Mouse (Mus musculus) G1E-ER4 (cell line): ENCODE measurements around the gene Serinc4. TPM values are rescaled to one million over a fixed set of nuclear protein-coding genes. Genes with fewer than 3 reads are reported as not detected.

ENCODE experiments used
- GATA1 ChIP-seq: IDR thresholded peaks from one replicate; pipeline ENCODE4 v1.8.0; 2012; ENCODE audit warnings: low read length, inconsistent platforms
- polyA plus RNA-seq: library from polyadenylated mRNA; stranded (reverse); fragments of >175 nt; gene quantifications from 2 replicates; pipeline ENCODE4 v1.2.3, GENCODE M21; 2012

The Serinc4 gene
- polyA plus RNA-seq, 1 experiment = not detected

DNA sequence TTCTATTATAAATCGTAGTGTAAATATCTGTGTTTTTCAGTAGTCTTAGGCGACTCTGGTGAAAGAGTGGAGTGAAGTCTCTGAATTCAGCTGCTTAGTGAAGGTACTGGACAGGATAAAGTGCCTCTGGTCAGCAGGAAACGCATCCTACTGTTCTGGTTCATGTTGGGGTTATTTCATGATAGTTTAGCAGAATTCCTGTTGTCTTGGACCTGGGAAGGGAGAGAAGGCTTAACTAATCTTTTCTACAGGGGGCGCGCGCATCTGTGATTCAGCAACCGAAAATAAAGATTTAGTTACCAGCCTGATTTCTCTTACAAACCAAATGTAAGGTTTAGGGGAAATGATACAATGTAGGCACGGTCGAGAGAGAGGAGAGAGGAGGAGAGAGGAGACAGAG, 8.4 kb downstream of the Serinc4 start:
- no peak for TF ChIP-seq GATA1

DNA sequence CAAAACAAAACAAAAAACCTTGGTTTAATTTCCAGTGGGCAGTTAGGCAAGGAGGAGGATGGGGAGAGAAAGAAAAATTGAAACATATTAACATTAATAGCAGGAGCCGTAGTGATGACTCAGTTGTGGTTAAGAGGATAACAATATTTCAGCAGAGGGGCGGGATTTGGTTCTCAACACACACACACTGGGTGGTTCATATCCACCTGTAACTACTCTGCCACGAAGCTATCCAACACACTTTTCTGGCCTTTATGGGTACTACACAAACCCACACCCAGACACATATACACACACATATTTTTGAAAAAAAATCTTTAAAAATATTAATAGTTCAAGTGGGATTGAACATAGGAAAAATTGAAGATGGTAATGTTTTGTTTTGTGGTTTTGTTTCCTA, 9.6 kb downstream of the Serinc4 start:
- TF ChIP-seq GATA1 = no peak

DNA sequence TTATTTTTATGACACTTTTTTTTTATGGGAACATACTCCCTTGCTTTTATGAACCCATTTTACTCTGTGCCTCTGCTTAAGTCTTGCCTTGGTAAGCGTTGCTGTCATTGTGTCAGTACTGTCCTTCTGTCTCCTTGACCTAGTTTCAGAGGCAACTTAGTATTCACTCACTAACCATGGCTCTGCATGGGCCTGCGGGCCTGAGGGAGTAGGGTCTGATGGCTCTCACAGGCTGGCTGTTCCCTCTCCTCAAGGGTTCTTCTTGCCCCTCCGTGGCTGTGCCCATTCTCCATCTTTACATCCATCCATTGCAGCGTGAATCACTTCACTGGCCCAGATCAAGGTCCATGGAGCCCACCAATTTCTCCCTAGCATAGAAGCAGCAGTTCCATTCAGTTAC, 10.1 kb downstream of the Serinc4 start:
- TF ChIP-seq GATA1 = no peak

DNA sequence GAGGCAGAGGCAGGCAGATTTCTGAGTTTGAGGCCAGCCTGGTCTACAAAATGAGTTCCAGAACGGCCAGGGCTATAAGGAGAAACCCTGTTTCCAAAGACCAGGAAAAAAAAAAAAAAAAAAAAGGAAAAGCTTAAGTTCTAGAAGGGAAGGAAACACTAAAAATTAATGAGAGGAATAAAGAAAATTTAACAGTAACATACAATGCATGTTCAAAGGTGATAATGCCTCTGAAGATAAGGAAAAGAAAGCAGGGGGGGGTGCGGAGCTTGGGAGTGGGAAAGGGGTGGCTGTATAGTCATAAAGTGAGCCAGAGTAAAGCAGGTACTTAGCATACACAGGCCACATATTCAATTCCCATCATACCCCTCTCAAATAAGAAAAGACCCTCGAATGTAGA, 11.5 kb downstream of the Serinc4 start:
- TF ChIP-seq GATA1 = no peak

DNA sequence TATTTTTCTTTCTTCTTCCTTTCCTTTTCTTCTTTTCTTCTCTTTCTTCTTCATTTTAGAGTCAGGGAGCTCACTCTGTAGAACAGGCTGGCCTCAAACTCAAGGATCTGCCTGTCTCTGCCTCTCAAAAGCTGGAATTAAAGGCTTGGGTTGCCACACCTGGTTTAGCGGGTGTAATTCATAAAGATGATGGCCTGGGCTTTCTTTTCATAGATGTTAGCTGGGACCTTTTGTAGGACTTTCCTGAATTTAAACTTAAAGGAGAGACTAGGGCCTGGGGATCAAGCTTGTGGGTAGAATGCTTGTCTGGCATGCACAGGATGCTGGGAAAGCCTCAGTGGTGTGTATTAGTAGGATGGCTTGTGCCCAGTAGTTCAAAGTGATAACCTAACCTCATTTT, 12.4 kb downstream of the Serinc4 start, which contains the start of gene Ell3:
Gene Ell3, minus strand, starts transcription at position 101 of the 400 bp plus-strand sequence.
- TF ChIP-seq GATA1 = no peak

DNA sequence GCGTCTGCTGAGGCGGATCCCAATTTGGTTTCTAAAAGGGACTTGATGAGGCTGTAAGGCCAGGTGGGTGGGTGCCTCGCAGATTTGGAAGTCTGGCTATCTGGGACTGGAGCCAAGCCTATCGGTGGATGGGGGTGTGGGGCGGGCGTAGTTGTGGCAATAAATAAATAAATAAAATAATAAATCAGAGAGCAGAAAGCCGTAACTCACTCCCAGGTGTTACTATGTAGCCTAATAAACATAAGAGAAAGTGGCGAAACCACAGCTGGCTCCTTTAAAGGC, 13.6 kb downstream of the Serinc4 start:
- no peak for TF ChIP-seq GATA1

DNA sequence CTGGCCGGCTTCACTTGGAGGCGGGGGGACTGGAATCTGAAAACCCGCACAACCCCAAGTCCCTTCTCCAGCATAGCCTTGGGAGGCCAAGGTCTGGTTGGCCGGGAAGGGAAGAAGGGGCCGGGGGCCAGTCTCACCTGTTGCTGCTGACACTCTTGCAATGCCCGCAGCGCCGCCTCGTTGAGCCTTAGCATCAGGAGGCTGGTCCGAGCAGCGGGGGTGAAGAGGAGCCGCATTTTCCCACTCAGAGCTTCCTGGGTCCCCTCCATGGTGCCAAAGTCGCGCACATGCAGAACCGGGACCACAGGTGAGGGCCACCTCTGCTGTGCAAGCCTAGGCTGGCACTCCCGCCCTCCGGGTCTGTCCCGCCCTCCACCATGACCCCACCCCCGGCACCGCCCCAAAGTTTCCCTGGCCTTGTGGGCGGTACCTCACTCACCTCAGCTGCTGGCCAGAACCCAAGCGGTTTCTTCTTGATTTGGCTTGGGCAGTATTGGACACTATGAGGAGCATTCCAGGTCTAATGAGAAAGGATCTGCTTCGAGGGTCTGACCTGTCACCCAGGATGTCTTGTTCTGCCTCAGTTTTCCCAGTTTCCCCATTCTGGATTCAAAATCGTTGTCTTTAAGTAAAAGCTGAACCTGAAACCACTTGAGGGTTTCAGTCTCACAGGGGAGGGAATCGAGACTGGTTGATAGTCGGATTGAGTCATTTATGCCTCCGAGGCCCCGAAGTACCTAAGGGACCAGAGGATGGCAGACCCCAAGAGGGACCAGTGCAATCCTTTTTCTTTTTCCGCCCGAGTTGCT, 14.1 kb downstream of the Serinc4 start:
- no peak for TF ChIP-seq GATA1

DNA sequence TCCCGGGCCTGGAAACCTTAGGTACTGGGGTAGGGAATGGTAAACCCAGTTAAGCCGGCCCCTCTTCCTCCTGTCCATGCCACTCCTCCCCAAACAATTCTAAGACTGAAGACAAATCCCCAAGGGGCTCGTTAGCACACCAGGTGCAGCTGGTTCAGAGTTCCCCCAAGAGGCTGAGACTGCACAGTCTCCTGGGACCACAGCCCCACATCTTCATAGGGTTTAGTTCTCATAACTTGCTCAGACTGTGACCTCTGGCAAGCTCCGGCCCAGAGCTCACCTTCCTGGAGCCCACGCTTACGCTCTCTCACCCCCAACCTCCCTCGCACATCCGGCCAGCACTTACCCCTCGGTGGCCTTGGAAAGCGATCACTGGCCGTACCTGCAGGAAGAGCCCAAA, 14.8 kb downstream of the Serinc4 start:
- TF ChIP-seq GATA1 = no peak

DNA sequence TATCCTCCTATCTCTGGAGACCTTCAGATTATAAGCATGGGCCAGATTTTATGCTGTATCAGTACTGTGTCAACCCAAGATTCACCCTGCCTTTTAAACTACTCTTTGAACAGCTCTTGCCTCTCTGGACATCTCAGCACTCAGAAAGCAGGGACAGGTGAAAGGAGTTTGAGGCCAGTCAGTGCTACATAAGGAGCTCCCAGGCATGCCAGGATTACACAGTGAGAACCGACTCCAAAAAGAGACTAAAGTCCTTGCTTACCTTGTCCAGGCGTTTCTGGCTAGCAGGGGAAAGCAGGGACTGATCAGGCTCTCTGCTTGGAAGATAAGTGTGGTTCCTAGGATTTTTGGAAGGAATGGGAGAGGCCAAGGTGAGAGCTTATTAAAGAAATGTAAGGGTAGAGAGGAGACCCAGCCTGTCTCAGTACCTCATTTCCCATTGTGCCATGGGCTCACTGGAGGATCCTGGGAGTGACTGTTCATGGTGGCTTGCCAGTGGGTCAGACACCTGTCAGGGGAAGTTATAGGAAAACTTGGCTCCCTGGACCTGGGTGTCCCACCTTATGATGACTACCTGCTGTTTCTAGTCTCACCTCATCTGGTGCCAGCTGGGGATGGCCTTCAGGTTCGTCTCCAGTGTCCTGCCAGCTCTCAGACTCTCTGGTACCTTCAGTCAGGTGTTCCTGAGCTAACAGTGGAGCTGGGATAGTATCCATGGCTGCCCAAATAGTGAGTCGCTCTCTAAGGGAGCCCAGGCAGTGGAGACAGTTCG, 15.6 kb downstream of the Serinc4 start:
- TF ChIP-seq GATA1 = no peak

DNA sequence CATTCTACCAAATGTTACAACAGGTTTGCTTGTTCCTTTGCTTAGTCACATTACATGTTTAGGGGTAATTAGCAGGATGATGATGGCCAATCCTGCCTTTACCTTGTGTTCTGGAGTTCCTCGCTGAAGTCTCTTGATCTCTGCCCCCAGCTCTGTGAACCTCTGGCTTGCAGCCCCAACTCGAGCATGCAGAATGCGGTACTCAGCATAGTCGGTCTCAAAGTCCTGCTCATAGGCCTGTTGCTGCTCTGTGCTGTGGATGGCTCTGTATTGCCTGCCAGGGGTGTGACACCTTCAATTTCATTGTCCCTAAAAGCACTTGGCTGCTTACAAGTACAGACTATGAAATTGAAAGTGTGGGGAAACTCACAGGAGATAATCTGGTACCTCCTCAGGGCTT, 16.8 kb downstream of the Serinc4 start:
- no peak for TF ChIP-seq GATA1

DNA sequence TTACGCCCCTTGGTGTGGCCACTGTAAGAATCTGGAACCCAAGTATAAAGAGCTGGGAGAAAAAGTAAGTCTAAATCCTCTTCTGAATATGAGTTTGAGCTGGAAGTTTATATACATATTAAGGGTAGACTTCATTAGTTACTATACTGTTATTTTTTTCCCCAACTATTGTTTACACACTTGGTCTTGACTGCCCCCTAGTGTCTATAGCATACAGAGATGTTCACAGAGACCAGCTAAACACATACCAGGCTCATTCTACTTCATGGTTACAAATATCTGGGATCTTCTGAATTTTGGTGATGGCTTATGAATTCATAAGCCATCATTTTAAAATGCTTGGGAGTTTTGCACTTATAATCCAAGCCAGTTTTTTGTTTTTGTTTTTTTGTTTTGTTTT, 21.7 kb downstream of the Serinc4 start:
- no peak for TF ChIP-seq GATA1

DNA sequence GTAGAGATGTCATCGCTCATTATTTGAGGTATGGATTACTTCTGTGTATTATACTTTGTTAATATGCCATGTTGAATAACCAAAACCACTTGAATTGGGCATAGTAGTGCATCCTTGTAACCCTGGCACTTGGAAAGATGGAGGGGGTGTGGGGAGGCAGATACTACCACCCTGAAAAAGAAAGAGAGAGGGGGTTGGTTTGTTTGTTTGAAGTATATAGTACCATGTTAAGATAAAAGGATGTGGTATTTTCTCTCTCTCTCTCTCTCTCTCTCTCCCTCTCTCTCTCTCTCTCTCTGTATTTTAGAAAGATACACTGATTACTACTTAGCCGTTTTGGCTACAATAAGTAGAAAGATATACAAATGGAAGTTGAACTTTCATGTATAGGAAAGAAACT, 30.7 kb downstream of the Serinc4 start:
- no peak for TF ChIP-seq GATA1

DNA sequence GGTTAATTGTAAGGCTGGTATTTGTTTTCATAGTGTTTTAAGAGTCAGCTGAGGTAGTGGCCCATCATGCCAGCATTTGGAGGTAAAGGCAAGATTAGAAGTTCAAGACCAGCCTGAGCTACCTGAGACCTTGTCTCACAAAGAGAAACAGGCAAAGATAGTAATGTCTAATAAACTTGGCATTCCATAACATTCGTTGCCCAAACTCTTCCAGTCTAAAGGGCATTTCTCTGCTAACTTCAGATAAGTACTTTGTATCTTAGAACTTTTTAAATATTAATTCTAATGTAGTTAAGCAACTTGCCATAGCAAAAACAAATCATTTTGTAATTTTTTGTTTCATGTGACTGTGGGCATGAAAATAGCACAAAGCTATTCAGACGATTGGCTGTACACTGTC, 33.4 kb downstream of the Serinc4 start:
- TF ChIP-seq GATA1 = no peak

DNA sequence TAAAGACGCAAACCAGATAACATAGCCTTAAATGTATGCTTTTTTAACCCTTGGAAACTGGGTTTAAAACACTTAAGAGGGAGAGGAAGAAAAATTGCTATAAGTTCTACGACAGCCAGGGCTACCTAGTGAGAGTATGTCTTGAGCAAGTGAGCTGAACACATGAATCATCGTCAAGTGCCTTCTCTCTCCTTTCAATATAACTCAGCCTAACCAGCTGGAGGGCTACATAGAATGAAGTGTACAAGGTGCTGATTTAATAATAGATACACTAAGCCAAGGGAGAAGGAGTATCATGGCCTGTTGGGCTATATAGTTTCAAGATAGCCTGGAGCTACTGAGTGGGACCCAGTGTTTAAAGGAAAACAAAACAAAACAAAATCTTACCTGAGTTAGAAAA, 38.1 kb downstream of the Serinc4 start:
- no peak for TF ChIP-seq GATA1

DNA sequence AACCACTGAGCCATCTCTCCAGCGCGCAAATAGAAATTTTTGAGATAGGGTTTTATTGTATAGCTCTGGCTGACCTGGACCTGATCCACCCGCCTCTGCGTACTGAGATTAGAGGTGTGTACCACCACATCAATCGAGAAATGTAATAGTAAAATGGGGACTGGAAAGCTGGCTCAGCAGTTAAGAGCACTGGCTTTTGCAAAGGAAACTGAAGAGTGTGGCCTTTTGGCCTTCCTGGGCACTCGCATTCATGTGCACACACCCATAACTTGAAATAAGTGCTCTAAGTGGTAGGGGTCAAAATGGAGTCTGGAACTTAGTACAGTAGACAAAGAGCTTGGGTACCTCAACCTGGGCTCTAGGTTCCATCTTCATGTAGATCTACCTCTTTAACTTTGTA, 40.2 kb downstream of the Serinc4 start:
- TF ChIP-seq GATA1 = no peak

DNA sequence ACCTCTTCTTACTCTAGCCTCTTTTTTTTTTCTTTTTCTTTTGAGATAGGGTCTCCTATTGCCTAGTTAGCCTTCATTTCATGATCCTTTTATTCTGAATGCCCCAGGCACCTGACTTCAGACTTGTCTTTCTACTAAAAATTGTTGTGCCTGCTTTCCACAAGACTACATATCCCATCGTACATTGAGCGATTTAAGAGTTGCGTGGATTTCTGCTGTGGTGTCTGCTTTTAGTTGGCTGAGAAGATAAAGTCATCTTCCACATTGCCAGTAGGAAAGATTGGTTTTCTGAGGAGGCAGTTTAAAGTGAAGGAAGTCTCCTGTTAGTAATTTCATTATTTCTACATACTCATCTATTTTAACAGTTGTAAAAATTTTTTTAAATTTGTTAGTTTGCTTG, 41.0 kb downstream of the Serinc4 start:
- no peak for TF ChIP-seq GATA1

DNA sequence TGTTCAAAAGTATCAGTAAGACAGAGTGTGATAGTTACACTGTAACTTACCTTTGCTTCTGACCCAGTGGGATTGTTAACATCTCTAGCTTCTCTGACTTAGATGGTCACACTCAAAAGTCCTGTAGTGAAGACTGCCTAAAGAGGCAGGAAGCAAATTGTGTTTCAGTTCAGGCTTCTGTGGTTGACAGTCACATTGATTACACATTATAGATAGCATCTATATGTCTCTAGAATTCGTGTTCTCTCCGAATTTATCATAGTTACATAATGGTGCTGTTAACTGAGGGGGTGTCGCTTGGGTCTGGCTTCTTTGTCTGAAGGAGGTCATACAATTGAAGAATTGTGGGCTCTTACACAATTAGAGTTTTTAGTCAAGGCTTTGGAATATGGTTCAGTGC, 41.5 kb downstream of the Serinc4 start:
- no peak for TF ChIP-seq GATA1

DNA sequence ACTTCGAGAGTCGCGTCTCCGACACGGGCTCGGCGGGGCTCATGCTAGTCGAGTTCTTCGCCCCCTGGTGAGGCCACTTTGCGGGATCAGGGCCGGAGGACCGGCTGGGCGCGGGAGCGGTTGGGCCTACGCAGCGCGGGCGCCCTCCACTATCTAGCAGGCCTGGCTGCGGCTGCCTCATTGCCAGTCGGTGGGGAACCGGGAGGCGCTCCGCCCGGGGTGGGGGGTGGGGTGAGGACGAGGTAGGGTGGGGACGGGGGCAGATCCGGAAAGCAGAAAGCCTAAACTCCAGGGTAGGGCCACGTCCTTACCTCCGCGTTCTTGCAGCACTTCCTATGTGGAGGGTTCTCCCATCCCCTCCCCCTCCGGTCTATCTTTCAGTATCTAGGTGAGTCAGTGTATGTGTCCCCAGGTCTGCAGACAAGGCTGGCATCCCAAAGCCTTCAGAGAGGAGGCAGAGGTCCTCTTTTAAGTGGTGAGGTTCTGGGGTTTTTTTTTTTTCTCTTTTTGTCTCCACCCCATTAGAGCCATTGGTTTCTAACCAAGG, 42.4 kb downstream of the Serinc4 start:
- no peak for TF ChIP-seq GATA1
